Mouse (Mus musculus): Measurements from ENCODE around the gene Ugt1a8.

DNA sequence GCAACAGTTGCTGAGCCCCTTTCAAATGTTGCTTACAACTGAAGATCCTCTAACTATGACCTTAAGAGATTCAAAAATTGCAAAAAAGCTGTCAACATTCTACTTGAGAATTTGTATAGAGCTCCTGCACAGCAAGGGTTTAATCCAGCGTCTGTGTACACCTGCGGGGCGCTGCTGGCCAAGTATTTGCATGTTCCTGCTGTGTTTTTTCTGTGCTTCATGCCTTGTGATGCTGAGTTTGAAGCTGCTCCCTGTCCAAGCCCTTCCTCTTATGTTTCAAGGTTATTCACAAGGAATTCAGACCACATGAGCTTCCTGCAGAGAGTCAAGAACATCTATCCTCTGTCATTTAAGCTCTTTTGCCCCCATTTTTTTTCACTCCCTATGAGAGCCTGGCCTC, 104.5 kb downstream of the Ugt1a8 start:
- TF ChIP-seq CTCF (IDR thresholded peaks at IDR 0.05; ENCODE audit: control insufficient read depth, insufficient read depth, insufficient read length) (no peak), CEBPB (IDR thresholded peaks at IDR 0.05; ENCODE audit: low read depth) (no peak), MAX (IDR thresholded peaks at IDR 0.05) (no peak), USF1 (IDR thresholded peaks at IDR 0.05; ENCODE audit: low read depth) (no peak), MYOD1 (IDR thresholded peaks at IDR 0.05; ENCODE audit: control insufficient read depth, insufficient read length, low read depth) (no peak), FOSL1 (IDR thresholded peaks at IDR 0.05; ENCODE audit: insufficient read depth, low read length, poor library complexity, severe bottlenecking) (no peak)

Measured in C2C12 (cell line).